Mouse (Mus musculus): Measurements from ENCODE around the gene Hnf4a.

Gene Hnf4a

DNA sequence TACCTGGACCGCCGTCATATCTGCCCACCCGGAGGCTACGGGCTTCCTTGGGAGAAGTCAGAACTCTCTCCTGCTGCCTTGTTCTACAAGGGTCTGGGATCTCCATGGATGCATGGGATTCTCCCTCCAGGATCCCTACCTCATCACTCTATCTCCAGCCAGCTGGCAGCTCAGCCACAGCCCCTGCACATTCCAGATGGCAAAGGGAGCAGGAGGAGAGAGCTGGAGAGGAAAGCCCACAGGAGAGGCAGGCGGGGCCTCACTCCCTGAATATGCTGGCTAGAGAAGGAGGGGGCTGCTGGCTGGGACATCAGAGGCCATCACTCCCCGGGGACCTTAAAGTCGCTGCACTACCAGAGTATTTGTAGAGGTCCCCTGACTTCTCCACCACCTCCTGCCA lies 15.3 kb upstream of the Hnf4a start:
- no peak for DNase-seq (ENCODE audit: low read depth)

DNA sequence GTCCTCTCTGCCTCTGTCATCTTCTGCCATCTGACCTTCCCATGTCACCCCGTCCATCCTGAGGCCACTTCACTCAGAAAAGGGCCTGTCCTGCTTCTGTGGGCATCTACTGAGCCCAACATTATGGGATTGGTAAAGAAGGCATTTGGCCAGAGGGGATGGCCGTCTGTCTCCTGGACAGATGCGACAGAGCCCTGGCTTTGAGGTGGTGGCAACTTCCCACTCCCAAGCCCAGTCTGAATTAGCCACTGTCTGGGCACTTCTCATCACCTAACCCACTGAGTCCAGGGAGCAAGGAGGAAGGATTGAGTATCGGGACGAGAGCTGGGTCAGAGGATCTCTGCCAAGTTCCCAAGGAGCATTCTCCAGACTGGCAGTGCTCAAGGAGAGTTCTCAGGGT lies 14.6 kb upstream of the Hnf4a start, which contains the start of gene R3hdml:
Gene R3hdml (plus strand): TSS at position 301 of the 400 bp plus-strand sequence.
- no peak for DNase-seq (ENCODE audit: low read depth)

DNA sequence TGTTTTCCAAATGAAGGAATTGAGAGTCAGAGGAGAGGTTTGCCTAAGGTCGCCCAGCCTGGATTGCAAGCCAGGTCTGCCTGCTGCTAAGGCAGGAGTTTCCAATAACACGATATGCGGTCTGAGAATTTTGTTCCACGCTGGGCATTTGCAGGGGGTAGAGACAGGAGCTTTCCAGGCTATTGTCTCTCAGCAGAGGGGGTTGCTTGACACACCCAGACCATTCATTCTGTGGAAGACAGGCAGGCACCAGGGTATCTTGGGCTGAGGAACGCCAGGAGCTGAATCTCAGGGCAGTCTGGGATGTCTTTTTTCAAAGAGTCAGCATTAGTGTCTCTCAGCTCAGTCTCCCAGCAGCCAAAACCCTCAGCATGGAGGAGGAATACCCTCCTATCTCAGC lies 13.6 kb upstream of the Hnf4a start:
- no peak for DNase-seq (ENCODE audit: low read depth)

DNA sequence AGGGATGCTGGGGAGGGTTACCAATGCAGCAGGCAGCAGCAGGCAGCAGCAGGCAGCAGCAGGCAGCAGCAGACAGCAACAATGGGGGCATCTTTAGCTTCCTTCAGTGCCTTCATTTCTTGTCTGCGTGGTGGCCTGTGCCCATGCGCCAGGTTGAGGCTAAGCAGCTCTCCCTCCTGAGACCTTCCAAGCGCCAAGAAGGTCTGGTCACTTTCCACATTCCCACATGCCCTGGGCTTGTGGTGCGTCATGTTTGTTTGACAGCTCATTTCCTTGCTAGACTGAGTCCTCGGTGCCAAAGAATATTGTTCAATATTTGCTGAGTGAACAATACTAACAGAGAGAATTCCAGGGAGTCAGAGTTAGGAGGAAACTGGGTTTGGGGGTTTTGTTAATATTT lies 12.6 kb upstream of the Hnf4a start:
- DNase-seq (ENCODE audit: low read depth), result no peak

DNA sequence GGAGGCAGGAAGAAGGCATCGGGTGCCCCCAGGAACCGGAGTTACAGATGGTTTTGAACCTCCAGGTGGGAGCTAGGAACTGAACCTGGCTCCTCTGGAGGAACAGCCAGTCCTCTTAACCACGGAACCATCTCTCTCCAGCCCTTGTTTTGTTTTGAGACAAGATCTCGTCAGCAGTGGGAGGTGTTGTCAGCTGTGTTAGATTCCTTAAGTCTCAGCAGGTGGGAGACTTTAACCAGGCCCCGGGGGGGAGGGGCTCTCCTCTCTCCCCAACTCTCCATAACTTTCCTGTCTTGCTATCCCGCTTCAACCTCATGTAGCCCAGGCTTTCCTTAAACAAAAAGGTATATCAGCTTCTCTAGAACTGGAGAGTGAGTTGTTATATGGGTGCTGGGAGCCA lies 12.2 kb upstream of the Hnf4a start:
- no peak for DNase-seq (ENCODE audit: low read depth)

DNA sequence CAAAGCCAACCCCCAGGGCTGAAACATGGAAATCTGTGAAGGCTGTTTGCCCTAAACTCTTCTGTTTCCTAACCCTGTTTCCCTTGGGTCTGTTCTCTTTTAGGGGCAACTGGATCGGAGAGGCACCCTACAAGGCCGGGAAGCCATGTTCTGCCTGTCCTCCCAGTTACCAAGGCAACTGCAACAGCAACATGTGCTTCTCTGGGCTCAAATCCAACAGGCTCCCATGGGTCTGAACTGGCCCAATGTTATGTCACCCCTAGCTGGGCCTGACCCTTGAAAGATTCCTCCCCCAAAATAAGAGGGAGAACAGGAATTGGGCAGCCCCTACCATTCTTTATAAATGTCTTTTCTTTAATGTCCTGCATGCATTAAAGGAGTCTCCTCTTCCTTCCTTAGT lies 4.4 kb upstream of the Hnf4a start:
- DNase-seq (ENCODE audit: low read depth), result no peak

DNA sequence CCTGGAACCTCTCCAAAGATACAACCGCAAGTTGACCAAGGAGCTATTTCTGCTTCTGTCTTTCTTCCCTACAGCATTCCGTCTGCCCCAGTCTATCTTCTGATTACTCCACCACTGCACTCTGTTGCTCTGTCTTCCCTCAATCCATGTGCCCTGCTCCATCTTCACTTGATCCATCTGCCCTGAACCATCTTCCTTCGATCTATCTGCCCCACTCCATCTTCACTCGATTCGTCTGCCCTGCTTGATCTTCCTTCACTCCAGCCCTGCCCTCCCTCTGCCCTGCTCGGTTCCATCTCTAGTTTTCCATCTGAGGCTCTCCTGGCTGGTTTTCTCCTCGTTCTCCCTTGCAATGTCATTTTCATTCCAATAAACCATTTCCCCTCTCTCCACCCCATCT lies 3.4 kb upstream of the Hnf4a start:
- no peak for DNase-seq (ENCODE audit: low read depth)

DNA sequence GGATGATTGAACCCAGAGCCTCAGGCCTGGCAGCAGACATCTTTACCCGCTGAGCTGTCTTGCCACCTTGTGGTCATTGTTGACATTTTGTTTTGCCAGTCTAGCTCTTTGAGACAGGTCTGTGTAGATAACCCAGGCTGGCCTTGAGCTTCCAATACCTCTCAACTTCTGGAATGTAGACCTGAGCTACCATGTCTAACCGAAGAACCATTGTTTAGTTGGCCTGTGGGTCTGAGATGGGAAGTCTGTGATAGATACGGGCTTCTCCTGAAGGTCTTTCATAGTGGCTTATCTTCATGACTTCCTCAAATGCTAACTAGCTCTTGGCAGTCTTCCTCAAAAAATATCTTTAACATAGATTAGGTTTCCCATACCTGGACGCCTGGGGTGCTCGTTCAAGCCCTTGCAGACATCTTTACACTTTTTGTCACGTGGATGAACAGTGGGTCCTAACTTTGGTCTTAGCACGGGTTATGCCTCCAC lies 19.2 kb downstream of the Hnf4a start:
- DNase-seq (ENCODE audit: low read depth), result no peak

DNA sequence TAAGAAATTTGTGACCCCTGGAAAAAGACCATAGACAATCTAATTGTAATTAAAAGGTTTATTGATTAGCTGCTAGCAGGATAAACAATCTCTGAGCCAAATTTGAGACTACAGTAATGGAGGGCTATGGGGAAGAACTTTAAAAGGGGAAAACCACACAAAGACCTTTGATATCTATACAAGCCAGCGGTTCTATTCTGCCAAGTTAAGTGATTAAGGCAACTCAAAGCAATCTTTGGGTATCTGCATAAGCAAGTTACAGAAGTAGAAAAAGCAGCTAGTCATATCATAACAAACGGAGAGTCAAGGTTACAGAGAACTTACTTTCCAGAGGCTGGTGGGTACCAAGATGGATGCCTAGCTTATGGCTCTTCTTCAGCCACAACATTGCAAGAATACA lies 20.9 kb downstream of the Hnf4a start:
- no peak for DNase-seq (ENCODE audit: low read depth)

DNA sequence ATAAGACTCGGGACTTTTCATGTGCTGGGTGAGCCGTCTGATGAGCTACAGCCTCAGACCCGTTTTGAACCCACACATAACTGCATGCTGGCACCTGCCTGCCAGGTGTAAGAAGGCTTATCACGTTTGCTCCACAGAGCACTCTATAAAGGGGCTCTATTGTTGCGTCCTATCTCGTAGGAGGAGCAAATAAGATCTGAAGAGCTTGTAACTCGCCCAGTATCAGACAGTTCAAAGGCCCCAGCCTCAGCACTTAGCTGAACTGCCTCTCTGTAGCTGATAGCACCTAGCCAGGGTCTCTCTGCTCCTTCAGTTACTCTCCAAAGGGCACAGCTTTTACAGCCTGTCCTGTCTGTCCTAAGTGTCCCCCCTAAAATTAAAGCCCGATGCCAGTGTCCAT lies 23.8 kb downstream of the Hnf4a start:
- no peak for DNase-seq (ENCODE audit: low read depth)

DNA sequence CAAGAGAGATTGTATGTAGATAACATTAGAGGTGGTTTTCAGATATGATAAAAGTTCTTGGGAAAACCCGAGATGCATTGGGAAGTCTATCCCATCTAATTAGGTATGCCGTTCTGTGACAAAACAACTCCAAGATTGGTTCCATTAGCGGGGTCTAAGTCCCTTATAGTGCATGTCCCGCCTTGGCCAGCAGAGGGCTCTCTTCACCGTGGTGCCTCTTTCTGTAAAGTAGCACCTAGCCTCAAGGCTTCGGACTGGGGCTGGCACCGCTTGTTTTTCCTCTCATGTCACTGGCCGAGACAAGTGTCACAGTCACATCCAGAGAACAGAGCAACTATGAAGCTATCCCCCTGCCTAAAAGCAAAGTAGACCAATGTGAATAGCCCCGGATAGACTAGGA lies 25.3 kb downstream of the Hnf4a start:
- DNase-seq (ENCODE audit: low read depth), result peak; percentile 72

DNA sequence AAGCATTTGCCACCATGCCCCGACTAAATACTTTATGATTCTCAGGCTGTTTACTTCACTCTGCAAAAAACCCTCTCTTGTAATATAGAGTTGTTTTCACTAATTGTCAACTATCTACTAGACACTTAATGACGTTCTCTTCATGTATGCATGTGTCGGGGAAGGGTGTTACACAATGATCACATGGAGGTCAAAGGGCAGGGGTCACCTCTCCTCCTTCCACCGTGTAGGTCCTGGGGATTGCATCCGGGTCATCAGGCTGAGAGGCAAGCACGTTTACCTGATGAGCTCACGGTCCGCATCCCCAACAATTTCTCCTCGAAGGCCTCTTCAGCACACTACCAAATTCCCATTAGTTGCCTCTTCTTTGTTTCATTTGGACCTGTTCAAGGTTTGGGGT lies 26.6 kb downstream of the Hnf4a start:
- no peak for DNase-seq (ENCODE audit: low read depth)

DNA sequence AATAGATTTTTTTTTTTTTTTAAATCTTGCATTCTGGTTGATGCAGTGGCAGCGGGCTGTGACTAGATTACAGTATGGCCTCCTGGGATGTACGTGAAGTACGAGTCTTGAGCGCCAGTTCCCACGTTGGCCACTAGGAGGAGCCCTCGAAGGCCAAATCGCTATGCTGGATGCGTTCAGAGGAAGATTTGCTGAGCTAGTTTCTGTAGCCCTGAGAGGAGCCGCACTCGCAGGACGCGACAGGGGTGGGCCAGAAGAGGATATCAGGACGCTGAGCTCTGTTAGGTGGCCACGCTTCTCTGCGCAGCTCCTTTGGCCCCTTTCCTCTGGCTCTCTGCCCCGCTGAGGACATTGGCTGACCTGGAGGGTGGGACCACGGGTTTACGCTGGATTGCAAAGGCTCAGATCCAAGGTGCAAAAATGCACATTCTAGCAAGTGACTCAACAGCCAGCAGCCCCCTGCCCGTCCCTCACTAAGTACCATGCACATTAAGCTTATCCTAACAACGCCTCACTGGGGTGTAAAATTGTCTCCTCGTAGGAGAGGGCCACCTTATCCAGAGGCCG lies 28.4 kb downstream of the Hnf4a start:
- DNase-seq (ENCODE audit: low read depth), result peak; percentile 82

DNA sequence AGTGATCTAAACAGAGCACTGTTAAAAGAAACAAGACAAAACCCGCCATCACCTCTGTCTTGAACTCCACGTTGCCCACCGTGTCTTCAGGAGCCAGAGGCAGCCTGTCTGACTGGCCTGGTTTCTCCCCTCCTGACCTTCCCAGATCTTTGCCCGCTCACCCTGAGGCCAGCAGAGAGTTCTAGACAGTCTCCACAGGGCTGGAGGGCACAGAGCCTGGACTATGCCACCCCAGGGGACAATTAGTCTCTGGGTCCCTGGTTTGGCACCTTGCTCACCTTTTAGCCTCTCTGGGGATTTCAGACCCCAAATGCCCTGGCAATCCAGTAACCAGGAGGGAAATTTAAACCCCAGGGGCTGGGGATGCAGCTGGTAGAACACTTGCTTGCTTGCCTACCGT lies 30.8 kb downstream of the Hnf4a start:
- DNase-seq (ENCODE audit: low read depth), result no peak

DNA sequence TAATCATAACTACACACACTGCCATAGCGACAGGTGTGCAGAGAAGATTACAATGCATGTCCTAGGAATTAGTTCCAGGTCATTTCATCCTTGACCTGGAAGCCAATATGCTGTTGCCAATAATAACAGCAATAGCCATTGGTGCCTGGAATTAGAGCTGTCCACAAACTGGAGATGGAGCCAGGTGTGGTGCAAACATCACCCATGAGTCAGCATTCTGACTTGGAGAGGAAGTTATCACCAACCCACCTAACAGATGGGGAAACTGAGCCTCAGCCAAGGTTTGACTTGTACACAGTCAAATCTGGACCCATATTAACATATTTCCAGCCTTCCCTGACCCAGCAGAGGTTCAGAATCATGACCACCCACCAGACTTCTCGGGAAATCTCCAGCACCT lies 31.8 kb downstream of the Hnf4a start:
- DNase-seq (ENCODE audit: low read depth), result no peak

DNA sequence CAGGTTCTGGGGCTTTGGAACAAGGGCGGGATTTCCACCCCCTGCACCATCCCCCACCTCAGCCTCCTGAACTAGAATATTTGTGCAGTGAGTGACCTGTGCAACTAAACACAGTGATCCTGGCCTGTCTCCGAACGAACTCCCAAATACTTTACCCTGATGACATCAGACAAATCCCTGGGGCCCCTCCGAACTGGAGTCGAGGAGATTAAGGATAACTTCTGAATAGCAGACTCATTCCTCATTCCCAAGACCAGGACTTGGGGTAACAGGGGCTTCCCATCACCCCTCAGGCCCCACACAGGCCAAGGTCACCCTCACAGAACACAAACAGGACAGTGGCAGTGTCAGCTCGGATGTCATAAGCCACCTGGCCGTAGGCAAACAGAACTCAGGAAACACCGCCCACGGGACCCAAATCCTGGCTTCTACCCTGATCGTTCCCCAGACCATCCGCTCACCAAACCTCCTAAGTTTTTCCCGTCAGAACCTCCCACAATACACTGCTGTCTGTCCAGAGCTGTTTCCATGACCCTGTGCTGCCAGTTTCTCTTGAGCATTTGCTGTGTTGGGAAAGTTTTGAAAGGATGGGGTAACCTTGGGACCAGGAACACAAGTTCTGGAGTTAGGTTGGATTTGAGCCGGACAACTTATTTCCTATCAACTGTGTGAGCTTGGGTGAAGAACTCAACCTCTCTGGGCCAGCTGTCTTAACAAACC lies 32.9 kb downstream of the Hnf4a start:
- no peak for DNase-seq (ENCODE audit: low read depth)

DNA sequence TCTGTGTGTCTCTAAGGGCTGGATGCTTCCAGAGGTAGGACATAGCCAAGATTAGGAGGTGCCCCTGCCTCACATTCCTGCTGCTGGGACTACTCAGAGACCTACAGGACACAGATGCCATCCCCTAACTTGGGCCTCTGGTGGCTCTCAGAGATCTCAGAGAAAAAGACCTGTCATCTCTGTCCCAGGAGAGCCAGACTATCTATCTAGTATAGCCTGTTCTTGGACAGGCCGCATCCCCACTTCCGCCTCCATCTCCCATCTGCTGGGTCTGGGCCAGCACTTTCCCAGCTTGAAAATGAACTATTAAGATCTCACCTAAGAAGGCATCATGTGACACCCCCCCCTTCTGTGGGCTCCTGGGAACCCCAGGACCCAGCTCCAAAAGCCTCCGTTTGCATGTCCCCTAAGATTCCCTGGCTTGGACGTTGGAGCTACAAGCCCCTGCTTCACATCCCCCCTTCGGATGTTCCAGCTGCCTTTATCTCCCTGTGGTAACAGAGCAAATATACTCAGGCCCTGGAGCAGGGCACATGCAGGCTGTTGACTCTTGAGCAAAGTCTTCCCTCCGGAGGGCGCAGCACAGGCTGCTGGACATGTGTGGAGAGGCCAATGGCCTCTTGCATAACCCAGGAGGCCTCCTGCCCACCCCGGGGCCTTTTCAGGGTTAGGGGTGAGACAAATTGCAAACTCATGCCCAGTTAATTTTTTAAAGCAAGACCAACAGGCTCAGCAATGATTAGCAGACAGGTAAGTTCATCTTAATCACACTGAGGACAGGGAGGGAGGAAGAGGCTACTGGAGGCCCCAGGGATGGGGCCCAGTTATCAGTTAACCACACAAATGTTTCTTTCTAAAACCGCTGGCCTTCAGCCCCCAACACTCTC lies 33.9 kb downstream of the Hnf4a start:
- DNase-seq (ENCODE audit: low read depth), result no peak

DNA sequence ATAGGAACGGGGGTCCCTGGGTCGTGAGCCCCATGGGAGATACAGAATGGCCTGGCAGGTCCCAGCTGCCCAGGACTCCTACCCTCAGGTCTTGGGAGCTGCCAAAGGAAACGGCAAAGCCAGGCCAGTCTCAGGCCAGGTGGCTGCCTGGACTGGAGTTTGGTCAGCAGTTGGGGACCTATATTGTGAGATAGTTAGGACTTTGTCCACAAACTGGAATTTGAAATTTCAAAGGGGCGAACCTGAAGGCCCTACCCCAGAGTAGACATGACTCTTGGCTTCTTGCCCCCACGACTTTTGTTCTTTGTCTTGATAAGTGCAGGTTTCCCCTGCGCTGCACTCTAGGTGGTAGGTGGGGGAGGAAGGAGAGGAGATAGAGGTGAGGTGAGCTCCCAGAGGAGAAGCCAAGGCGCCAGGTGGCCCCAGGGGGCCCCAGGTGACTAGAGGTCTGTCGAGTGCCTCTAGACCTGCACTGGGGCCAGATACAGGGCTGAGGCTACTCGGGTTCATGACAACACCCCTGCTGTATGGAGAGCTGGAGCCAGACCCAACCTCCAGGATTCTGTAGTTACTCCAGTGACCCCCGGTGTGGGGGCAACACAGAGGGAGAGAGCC lies 35.1 kb downstream of the Hnf4a start:
- DNase-seq (ENCODE audit: low read depth), result no peak

DNA sequence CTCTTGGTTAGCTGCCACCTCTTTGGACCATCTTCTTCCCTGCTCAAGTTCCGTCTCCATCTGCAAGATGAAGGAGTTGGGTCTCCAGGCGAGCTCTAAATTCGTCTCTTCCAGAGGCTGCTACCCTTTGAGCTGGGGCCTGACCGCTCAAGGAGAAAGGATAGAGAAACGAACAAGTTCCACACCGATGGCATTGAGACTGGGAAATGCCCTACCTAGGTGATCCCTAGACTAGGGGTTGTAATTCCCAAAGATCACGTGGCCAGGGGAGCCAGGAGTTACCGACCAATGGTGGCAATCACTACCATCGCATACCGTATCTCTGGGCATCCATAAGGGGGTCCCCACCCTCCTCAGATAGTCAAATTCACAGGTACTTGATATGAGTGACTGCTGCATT lies 36.1 kb downstream of the Hnf4a start:
- no peak for DNase-seq (ENCODE audit: low read depth)

DNA sequence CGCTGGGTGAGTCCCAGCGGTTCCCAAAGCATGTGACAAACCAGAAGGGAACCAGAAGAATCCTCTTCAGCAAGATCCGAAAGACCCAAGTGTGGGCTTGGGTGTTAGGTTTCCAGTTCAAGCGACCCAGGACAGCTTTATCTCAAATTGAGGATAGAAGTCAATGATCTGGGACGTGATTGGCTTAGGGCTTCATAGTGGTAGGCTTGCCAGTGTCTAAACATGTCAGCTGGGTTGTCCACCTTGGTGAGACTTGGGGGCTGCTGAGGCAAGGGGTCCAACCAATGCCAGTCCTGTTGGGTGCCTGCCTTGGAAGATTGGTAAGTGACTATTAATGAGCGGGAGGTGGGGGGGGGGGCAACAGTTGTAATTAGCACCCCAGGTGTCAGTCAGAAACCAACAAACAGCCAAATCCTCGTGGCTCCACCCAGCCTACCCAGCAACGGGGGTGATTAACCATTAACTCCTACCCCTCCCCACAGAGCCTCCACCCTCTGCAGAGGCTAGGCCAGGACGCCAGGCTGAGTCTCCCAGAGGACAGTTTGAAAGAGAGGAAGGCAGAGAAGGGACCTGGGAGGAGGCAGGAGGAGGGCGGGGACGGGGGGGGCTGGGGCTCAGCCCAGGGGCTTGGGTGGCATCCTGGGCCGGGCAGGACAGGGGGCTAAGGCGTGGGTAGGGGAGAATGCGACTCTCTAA lies 40.2 kb downstream of the Hnf4a start:
- no peak for DNase-seq (ENCODE audit: low read depth)

DNA sequence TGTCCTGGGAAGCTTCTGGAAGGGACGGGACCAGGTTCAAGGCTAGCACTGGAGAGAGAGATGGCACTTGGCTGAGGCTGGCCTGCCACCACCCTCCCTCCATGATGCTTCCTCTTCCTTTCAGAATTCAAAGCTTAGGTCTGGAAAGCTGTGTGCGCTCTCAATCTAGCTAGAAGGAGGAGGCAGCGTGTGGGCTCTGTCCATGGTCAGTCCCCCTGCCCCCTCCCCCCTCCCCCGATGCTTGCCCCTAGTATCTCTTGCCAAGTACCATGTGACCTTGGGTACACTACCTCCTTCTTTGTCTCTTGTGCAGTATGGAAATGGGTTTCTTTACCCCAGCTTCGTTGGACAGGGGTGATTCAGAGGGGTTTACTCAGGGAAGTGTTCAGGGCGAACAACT lies 42.2 kb downstream of the Hnf4a start:
- no peak for DNase-seq (ENCODE audit: low read depth)

DNA sequence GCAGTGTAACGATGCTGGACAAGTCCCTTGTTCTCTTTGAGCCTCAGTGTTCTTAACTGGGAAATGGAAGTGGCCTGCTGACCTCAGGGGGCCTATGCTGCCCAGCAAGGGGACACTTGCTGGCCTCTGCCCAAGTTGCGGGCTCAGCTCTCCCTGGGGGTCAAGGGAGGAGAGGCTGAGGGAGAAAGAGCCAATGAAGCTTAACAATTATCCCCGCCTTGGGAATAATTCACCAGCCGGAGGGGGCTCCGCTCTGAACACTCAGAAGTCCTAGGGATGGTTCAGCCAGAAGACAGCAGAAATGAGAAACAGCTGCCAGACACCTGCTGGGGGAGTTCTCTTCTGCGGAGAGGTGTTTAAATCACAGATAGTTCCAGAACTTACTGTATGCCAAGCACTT lies 43.2 kb downstream of the Hnf4a start:
- DNase-seq (ENCODE audit: low read depth), result no peak
